8 mouse cellular contexts compared by ENCODE assay signal in the genomic region with DNA sequence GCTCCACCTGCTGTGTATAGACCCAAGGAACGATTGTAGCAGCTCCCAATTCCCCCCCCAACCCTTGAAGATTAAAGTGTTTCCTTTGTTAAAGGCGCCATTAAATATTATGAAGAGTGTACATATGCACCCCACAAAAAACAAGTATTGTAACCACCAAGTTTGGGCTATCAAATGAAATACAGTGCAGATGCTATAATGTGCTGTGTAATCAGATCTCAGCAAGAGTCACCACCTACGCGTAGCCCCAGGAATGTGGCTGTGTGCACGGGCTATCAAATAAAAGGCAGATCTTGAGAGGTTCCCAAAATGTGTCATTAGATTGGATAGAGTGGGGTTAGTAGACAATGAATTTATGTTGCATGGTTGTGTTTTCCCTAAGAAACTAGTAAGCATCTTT. TPM values are rescaled to one million over a fixed set of nuclear protein-coding genes. Genes with fewer than 3 reads are reported as not detected.
DNase-seq lines count a peak whose midpoint lies in the region; ATAC-seq and TF ChIP-seq lines count a peak whose summit lies in the region.

No protein-coding gene starts in this region.

- no peak for ATAC-seq in kidney, postnatal 0 days (replicated peaks; ENCODE audit: low FRiP score, low read depth)
- ATAC-seq in intestine, postnatal 0 days = no peak
- no peak for ATAC-seq in neural tube, embryonic 12.5 days (ENCODE audit: low FRiP score, low read depth)

- H3K9ac ChIP-seq in kidney, postnatal 0 days (ENCODE audit: low read depth, low read length) = no peak overlapping the region
- peak overlapping the region; percentile 63 for H3K9ac ChIP-seq in intestine, postnatal 0 days (ENCODE audit: low read depth, low read length)
- peak overlapping the region; percentile 60 for H3K9ac ChIP-seq in neural tube, embryonic 12.5 days

- TF ChIP-seq CTCF in kidney, postnatal 0 days (IDR thresholded peaks at IDR 0.05; ENCODE audit: low read depth) = no peak
- no peak for TF ChIP-seq CTCF in intestine, postnatal 0 days (IDR thresholded peaks at IDR 0.05; ENCODE audit: low read depth)

- WGBS in kidney, postnatal 0 days = 15% methylated on average over 5 of the region's 5 CpGs
- 35% methylated on average over 5 of the region's 5 CpGs for WGBS in embryonic facial prominence, embryonic 10.5 days
- 15% methylated on average over 5 of the region's 5 CpGs for WGBS in intestine, postnatal 0 days
- WGBS in neural tube, embryonic 12.5 days = 20% methylated on average over 5 of the region's 5 CpGs

- H3K4me3 ChIP-seq in kidney, postnatal 0 days (replicated peaks; ENCODE audit: low read depth, low read length) = peak overlapping the region; percentile 66
- H3K4me3 ChIP-seq in embryonic facial prominence, embryonic 10.5 days = peak overlapping the region; percentile 76
- H3K4me3 ChIP-seq in intestine, postnatal 0 days (ENCODE audit: low read depth, low read length) = peak overlapping the region; percentile 65
- H3K4me3 ChIP-seq in neural tube, embryonic 12.5 days = peak overlapping the region; percentile 67

- no peaks in the 10 kb centered on the region for H3K4me1 ChIP-seq in kidney, postnatal 0 days (replicated peaks; ENCODE audit: insufficient read depth, low read length)
- peaks cover 10% of the 10 kb centered on the region for H3K4me1 ChIP-seq in embryonic facial prominence, embryonic 10.5 days
- 0 out of 2 replicates have a peak, but pooled peaks cover 4% of the 10 kb centered on the region for H3K4me1 ChIP-seq in intestine, postnatal 0 days (replicated peaks; ENCODE audit: control insufficient read depth, insufficient read depth, low read length)
- H3K4me1 ChIP-seq in neural tube, embryonic 12.5 days = peaks cover 13% of the 10 kb centered on the region

- peak overlapping the region; percentile 75 for H3K4me2 ChIP-seq in kidney, postnatal 0 days (ENCODE audit: low read length)
- H3K4me2 ChIP-seq in intestine, postnatal 0 days (replicated peaks; ENCODE audit: low read depth) = peak overlapping the region; percentile 71
- H3K4me2 ChIP-seq in neural tube, embryonic 12.5 days (replicated peaks) = peak overlapping the region; percentile 66

- H3K27ac ChIP-seq in kidney, postnatal 0 days = no peak overlapping the region
- H3K27ac ChIP-seq in embryonic facial prominence, embryonic 10.5 days (replicated peaks) = no peak overlapping the region
- H3K27ac ChIP-seq in intestine, postnatal 0 days (ENCODE audit: low read depth, low read length) = no peak overlapping the region
- no peak overlapping the region for H3K27ac ChIP-seq in neural tube, embryonic 12.5 days

- H3K27me3 ChIP-seq in kidney, postnatal 0 days (ENCODE audit: insufficient read depth, low read length) = no peaks in the 10 kb centered on the region
- no peaks in the 10 kb centered on the region for H3K27me3 ChIP-seq in embryonic facial prominence, embryonic 10.5 days (replicated peaks; ENCODE audit: low read depth, poor library complexity, severe bottlenecking)
- no peaks in the 10 kb centered on the region for H3K27me3 ChIP-seq in intestine, postnatal 0 days (replicated peaks; ENCODE audit: control insufficient read depth, insufficient read depth, low read length)
- H3K27me3 ChIP-seq in neural tube, embryonic 12.5 days (replicated peaks) = no peaks in the 10 kb centered on the region

- H3K9me3 ChIP-seq in kidney, postnatal 0 days (replicated peaks; ENCODE audit: low read length) = no peaks in the 10 kb centered on the region
- no peaks in the 10 kb centered on the region for H3K9me3 ChIP-seq in embryonic facial prominence, embryonic 10.5 days
- H3K9me3 ChIP-seq in intestine, postnatal 0 days (ENCODE audit: control insufficient read depth) = no peaks in the 10 kb centered on the region
- no peaks in the 10 kb centered on the region for H3K9me3 ChIP-seq in neural tube, embryonic 12.5 days

- peak; percentile 31 for DNase-seq in kidney, postnatal 0 days (ENCODE audit: low spot score)
- DNase-seq in kidney, adult 9 months = no peak
- no peak for DNase-seq in embryonic facial prominence, embryonic 10.5 days (ENCODE audit: low spot score)
- no peak for DNase-seq in frontal cortex, postnatal 25 days (ENCODE audit: low spot score in 2 of 2)
- DNase-seq in cerebellum, postnatal 14 days = no peak
- no peak for DNase-seq in natural killer cell, adult 2 months (ENCODE audit: low spot score in 2 of 2)

- H3K36me3 ChIP-seq in kidney, postnatal 0 days (ENCODE audit: insufficient read depth, low read length) = no peaks in the 10 kb centered on the region
- H3K36me3 ChIP-seq in embryonic facial prominence, embryonic 10.5 days (replicated peaks) = peaks cover 8% of the 10 kb centered on the region
- no peaks in the 10 kb centered on the region for H3K36me3 ChIP-seq in intestine, postnatal 0 days (ENCODE audit: control insufficient read depth, insufficient read depth)
- H3K36me3 ChIP-seq in neural tube, embryonic 12.5 days = peaks cover 7% of the 10 kb centered on the region; the same call in 1 of the 2 replicates

RNA-seq across cellular contexts. Expression of gene Map3k13, which starts 0.9 kb away (rescaled TPM):
- 0.53 and 0.66 TPM in 2 replicates for polyA plus RNA-seq in kidney, postnatal 0 days (2015; fragmentation: Nextera tagmentation; extraction: Ambion mirVana)
- 1.9 and 2.1 TPM in 2 replicates for polyA plus RNA-seq in embryonic facial prominence, embryonic 10.5 days (2016; fragmentation: Nextera tagmentation; extraction: Ambion mirVana)
- polyA plus RNA-seq in intestine, postnatal 0 days (2015; fragmentation: Nextera tagmentation; extraction: Ambion mirVana) = 4.7 and 5.6 TPM in 2 replicates
- 11.0 and 12.2 TPM in 2 replicates for polyA plus RNA-seq in neural tube, embryonic 12.5 days (2016; fragmentation: Nextera tagmentation; extraction: Ambion mirVana)

RNA-seq across cellular contexts. Expression of gene Ehhadh, which starts 7.5 kb away (rescaled TPM):
- 16.5 and 17.8 TPM in 2 replicates for polyA plus RNA-seq in kidney, postnatal 0 days (2015; fragmentation: Nextera tagmentation; extraction: Ambion mirVana)
- 1.8 and 2.1 TPM in 2 replicates for polyA plus RNA-seq in embryonic facial prominence, embryonic 10.5 days (2016; fragmentation: Nextera tagmentation; extraction: Ambion mirVana)
- polyA plus RNA-seq in intestine, postnatal 0 days (2015; fragmentation: Nextera tagmentation; extraction: Ambion mirVana) = 36.4 and 38.3 TPM in 2 replicates
- 1.5 and 1.9 TPM in 2 replicates for polyA plus RNA-seq in neural tube, embryonic 12.5 days (2016; fragmentation: Nextera tagmentation; extraction: Ambion mirVana)
